Mouse (Mus musculus) layer of hippocampus, adult 9-11 months (tissue): ENCODE data around the gene Pdcd4.
"Not testable (repeated sequence)": the region's sequence is repeated elsewhere in the genome, so short reads cannot be mapped to it uniquely, and the experiment has no call there.

Experiments
- DNase-seq: peaks from one replicate; pipeline ENCODE4 v3.0.0; 2022

Gene Pdcd4

DNA sequence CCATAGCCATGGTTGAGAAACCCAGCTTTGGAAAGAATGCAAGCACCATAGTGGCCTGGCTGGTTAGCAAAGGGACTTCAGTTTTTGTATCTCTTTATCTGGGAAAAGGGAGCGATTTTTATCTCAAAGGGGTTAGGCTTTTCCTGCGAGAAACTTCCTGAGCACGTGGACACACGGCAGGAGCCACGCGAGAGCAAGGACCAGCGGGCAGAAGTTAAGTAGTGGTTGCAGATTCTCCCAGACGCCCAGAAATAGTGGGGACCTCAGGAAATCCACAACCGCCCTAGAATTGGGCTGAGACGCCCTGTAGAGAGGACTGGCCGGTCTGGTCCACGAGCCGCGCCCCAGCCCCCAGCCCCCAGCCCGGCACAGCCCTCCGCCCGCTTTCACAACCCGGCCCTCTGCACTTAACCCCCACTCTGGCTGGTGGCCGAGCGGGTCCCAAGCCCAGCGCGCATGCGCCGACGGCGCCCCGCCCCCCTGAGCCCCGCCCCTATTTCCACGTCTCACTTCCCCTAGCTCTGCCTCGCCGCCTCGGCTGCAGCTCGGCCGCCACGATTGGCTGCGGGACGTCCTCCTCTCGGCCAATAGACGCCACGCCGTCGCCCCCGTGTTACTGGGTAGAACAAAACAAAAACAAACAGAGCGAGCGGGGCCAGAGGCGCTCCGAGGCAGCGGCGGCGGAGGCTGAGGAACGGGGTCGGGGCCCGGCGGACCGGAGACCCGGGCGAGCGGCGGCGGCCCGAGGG lies 10.9 kb downstream of the Pdcd4 start:
- peak; percentile 98 for DNase-seq

DNA sequence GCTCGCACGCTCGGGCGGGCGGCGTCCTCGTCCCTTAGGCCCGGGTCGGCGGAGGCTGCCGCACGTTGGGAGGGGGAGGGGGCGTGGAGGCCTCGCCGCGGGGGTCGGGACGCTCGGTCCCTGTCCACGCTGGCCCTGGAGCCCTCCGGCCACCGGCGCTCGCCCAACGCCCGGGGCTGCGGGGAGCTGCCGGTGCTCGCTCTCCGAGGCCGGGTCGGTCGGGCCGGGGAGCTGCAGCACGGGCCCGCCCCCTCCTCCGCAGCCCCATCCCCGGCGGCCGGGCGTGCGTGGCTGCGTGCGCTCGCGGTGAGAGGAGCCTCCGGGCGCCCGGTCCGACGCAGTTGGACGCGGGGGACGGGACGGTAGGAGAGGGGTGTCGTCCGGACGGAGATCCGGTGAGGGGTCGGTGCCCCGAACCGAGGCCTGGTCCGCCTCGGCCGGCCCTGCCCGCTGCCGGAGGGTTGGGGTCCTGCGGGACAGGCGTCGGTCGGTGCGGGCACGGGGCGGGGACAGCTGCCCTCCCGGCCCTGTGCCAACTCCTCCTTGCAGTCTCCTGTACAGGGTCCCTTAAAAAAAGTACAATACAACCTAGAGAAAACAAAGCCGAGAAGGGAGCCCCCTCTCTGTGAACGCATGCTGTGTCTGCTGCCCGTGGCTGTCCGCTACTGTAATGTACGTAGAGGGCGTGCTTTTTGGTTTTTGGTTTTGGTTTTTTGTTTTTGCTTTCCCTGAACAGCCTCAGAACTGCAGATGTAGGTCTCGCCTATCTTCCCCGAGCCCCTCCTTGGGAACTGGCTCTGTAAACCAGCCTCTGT lies 11.7 kb downstream of the Pdcd4 start:
- DNase-seq: peak; percentile 56

DNA sequence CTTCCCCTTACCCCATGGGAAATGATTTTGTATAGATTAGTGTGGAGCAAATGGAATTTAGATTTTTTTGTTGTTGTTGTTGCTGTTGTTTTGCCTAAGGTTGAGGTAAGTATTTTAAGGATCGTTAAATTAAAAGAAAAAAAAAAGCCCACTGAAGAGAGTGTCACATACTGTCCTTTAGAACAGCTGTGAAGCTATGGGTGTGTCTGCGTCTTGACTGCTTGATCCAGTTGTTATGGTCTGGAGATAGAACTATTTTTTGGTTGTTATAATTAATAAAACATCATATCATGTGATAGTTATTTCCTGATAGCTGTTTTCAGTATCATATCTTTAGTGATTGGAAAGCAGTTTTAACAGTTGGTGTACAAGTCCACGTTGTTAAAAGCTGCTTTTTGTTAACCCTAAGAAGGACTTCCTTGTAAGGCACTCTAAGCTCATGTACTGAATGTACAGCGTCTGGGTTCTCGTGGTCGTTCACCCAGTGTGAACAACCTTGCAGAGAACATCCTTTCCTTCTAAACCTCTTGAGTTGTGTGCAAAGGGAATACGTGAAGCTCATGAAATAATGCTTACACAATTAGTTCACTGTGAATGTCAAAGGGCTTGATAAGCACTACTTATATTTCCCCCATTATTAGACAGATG lies 12.9 kb downstream of the Pdcd4 start:
- no peak for DNase-seq

DNA sequence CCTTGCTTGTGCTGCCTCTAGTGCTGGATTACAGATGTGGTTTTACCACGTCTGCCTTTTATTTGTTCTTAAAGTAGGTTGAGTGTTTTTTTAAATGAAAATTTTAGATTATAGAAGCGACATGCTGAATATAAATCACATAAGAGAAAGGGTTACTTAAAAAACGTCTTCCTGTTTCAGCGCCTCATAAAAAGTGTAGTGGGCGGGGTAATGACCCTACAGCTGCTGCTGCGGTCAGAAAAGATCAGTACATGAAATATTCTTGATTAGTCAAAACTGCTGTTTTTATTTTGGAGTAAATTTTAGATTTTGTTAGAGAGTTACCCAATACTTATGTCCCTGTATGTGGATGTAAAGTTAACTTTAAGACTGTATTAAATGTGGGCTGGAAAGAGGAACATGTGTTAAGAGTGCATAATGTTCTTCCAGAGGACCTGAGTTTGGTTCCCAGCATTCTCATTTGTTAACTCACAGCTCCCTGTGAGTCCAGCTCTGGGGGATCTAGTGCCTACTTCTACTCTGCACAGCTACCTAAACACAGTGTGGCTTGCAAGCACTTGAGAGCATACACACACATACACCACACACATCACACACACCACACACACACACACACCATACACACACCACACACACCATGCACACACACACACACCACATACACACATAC lies 14.1 kb downstream of the Pdcd4 start:
- no peak for DNase-seq

- not testable (repeated sequence) for DNase-seq
These were observed 14.7 kb downstream of the Pdcd4 start for GRCm38 (mm10) chr19:53906703-53907070.

- no peak for DNase-seq
These were observed 22.9 kb downstream of the Pdcd4 start for GRCm38 (mm10) chr19:53914950-53915349.

DNA sequence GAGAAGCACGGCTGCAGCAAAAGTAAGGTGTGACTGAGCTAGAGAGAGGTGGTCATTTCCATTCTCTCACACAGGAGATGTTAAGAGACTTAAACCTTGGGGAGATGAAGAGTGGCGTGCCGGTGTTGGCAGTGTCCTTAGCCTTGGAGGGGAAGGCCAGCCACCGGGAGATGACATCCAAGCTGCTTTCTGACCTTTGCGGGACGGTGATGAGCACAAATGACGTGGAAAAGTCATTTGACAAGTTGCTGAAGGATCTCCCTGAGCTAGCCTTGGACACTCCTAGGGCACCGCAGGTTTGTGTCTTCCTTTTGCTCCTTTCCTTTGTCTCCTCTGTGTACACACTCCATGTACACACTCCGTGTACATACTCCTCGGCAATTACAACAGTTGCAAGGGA lies 27.5 kb downstream of the Pdcd4 start:
- DNase-seq: no peak

- DNase-seq: not testable (repeated sequence)
These were observed 30.0 kb downstream of the Pdcd4 start for GRCm38 (mm10) chr19:53921996-53922395.

- DNase-seq: no peak
These were observed 33.3 kb downstream of the Pdcd4 start for GRCm38 (mm10) chr19:53925338-53925751.

GRCm38 (mm10) chr19:53926705-53927104 lies 34.7 kb downstream of the Pdcd4 start:
- DNase-seq: no peak

DNA sequence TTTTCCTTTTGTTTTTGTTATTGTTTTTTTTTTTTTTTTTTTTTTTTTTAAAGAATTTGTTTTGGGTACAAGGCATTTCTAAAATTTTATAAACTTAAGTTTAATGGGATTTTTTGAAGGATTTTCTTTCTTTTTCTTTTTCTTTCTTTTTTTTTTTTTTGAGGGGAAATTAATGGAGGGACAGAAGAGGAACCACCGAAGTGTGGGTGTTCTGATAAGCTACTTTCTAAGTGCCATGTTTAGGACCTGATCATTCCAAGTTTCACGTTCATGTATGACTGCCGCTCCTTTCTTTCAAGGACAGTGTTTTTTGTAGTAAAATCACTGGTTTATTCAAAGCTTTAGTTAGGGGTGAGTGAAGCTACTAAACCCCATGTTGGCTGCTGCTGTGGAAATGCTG lies 37.2 kb downstream of the Pdcd4 start:
- DNase-seq: no peak

GRCm38 (mm10) chr19:53933050-53933449 lies 41.0 kb downstream of the Pdcd4 start:
- DNase-seq: no peak

- DNase-seq: no peak
These were observed 42.0 kb downstream of the Pdcd4 start for GRCm38 (mm10) chr19:53934046-53934445.

GRCm38 (mm10) chr19:53939467-53939866 lies 47.4 kb downstream of the Pdcd4 start:
- DNase-seq: no peak

GRCm38 (mm10) chr19:53941139-53941538 lies 49.1 kb downstream of the Pdcd4 start:
- peak; percentile 34 for DNase-seq

GRCm38 (mm10) chr19:53942342-53942741 lies 50.3 kb downstream of the Pdcd4 start:
- no peak for DNase-seq

GRCm38 (mm10) chr19:53943802-53944785 lies 52.1 kb downstream of the Pdcd4 start, which contains the start of the genes Shoc2 and Bbip1:
Gene Shoc2, plus strand, starts transcription at chr19:53944306.
Gene Bbip1, minus strand, starts transcription at chr19:53944627.
- peak; percentile 100 for DNase-seq

- no peak for DNase-seq
These were observed 52.7 kb downstream of the Pdcd4 start for GRCm38 (mm10) chr19:53944786-53945169.

- DNase-seq: peak; percentile 19
These were observed 53.4 kb downstream of the Pdcd4 start for GRCm38 (mm10) chr19:53945171-53946042.

DNA sequence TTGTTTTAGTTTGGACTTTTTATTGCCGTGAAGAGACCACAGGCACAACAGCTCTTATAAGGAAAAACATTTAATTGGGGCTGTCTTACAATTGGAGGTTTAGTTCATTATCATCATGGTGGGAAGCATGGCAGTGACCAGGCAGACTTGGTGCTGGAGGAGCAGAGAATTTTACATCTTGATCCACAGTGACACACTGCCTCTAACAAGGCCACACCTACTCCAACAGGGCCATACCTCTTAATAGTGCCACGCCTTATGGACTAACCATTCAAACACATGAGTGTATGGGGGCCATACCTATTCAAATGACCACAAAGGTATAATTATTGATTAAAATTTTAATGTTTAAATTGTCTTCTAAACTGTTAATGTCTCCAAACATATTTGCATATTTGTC lies 65.5 kb downstream of the Pdcd4 start:
- DNase-seq: no peak

- DNase-seq: no peak
These were observed 70.5 kb downstream of the Pdcd4 start for GRCm38 (mm10) chr19:53962511-53962910.
